Mouse (Mus musculus) kidney, adult 2 months (tissue): ENCODE data around the gene Cmas. TPM values are rescaled to one million over a fixed set of nuclear protein-coding genes. Genes with fewer than 3 reads are reported as not detected.

ENCODE experiments used
- DNase-seq: peaks from one replicate; pipeline ENCODE4 v3.0.0; 2021
- H3K27ac ChIP-seq: fragments of 200-500 bp; 2 replicates; pipeline ENCODE4 v1.5.1; 2012; ENCODE audit warnings: low read depth, low read length, control low read depth, inconsistent platforms; ENCODE audit not compliant: insufficient read depth
- H3K27me3 ChIP-seq: fragments of 200-500 bp; replicated peaks from 2 replicates; pipeline ENCODE4 v1.6.1; 2012; ENCODE audit warnings: mild to moderate bottlenecking, moderate library complexity, low read length, inconsistent platforms; ENCODE audit not compliant: control insufficient read depth, insufficient read depth
- H3K36me3 ChIP-seq: fragments of 200-500 bp; 2 replicates; pipeline ENCODE4 v1.6.1; 2012; ENCODE audit warnings: mild to moderate bottlenecking, moderate library complexity, low read length, inconsistent platforms; ENCODE audit not compliant: control insufficient read depth, insufficient read depth
- H3K4me1 ChIP-seq: fragments of 200-500 bp; 2 replicates; pipeline ENCODE4 v1.6.1; 2011; ENCODE audit warnings: low read length; ENCODE audit not compliant: control insufficient read depth, insufficient read depth
- H3K4me3 ChIP-seq: fragments of 200-500 bp; 2 replicates; pipeline ENCODE4 v1.5.1; 2011; ENCODE audit warnings: mild to moderate bottlenecking, low read depth, low read length, control low read depth; ENCODE audit not compliant: insufficient read depth
- CTCF ChIP-seq: fragments of 200-500 bp; conservative IDR thresholded peaks from 2 replicates; pipeline ENCODE4 v1.5.1; 2011; ENCODE audit warnings: low read depth, mild to moderate bottlenecking, control low read depth, low read length, moderate library complexity, mixed read lengths; ENCODE audit not compliant: insufficient read depth, insufficient read length
- POLR2A ChIP-seq: fragments of 200-500 bp; IDR thresholded peaks from one replicate; pipeline ENCODE4 v1.6.1; 2011; ENCODE audit warnings: low read depth, low read length, control low read depth
- WGBS: fragments of 180-500 bp; shearing (Covaris S2); methylation state at CpG from one replicate; pipeline ENCODE4 v1.1.7; 2018; 5-methylcytosine and 5-hydroxymethylcytosine counted together
- polyA plus RNA-seq: library from polyadenylated mRNA; depleted of rRNA; stranded (reverse); fragments of >200 nt; gene quantifications from 2 replicates; pipeline ENCODE4 v1.2.3, GENCODE M21; 2012

Cmas gene
- polyA plus RNA-seq, 1 experiment, result 16.5 TPM

- 38% methylated on average over 14 of the region's 14 CpGs for WGBS
- peaks cover 3% of the 10 kb centered on the region; the same call in 1 of the 2 replicates for H3K4me1 ChIP-seq
- no peaks in the 10 kb centered on the region for H3K36me3 ChIP-seq
- no peak overlapping the region for H3K4me3 ChIP-seq
- H3K27ac ChIP-seq, result no peak overlapping the region
- H3K27me3 ChIP-seq, result no peaks in the 10 kb centered on the region
- TF ChIP-seq POLR2A (no peak), CTCF (no peak)
- peak; percentile 24 for DNase-seq
Observed at GRCm38 (mm10) chr6:142752331-142753246, 3.9 kb upstream of the Cmas start.

GRCm38 (mm10) chr6:142757334-142757965 lies 964 bp downstream of the Cmas start:
- 36% methylated on average over 10 of the region's 10 CpGs for WGBS
- peaks cover 3% of the 10 kb centered on the region; the same call in 1 of the 2 replicates for H3K4me1 ChIP-seq
- peak overlapping the region; percentile 16; the same call in 1 of the 2 replicates for H3K27ac ChIP-seq
- H3K27me3 ChIP-seq, result no peaks in the 10 kb centered on the region
- no peaks in the 10 kb centered on the region for H3K36me3 ChIP-seq
- no peak for TF ChIP-seq CTCF
- TF ChIP-seq POLR2A, result no peak
- H3K4me3 ChIP-seq, result peak overlapping the region; percentile 92
- peak; percentile 23 for DNase-seq

- H3K4me3 ChIP-seq, result no peak overlapping the region
- H3K4me1 ChIP-seq, result peaks cover 3% of the 10 kb centered on the region; the same call in 1 of the 2 replicates
- no peak overlapping the region for H3K27ac ChIP-seq
- no peaks in the 10 kb centered on the region for H3K36me3 ChIP-seq
- 86% methylated on average over 6 of the region's 6 CpGs for WGBS
- DNase-seq, result no peak
- TF ChIP-seq CTCF (no peak), POLR2A (no peak)
- H3K27me3 ChIP-seq, result no peaks in the 10 kb centered on the region
Observed at GRCm38 (mm10) chr6:142757976-142758375, 1.5 kb downstream of the Cmas start.

- no peak for DNase-seq
- H3K4me3 ChIP-seq, result no peak overlapping the region
- peaks cover 3% of the 10 kb centered on the region; the same call in 1 of the 2 replicates for H3K4me1 ChIP-seq
- TF ChIP-seq CTCF, result no peak
- no peak for TF ChIP-seq POLR2A
- H3K27ac ChIP-seq, result no peak overlapping the region
- H3K36me3 ChIP-seq, result no peaks in the 10 kb centered on the region
- WGBS, result 91% methylated on average over 6 of the region's 6 CpGs
- no peaks in the 10 kb centered on the region for H3K27me3 ChIP-seq
Observed at GRCm38 (mm10) chr6:142758562-142758961, 2.1 kb downstream of the Cmas start.

- WGBS, result 79% methylated on average over 2 of the region's 2 CpGs
- no peaks in the 10 kb centered on the region for H3K27me3 ChIP-seq
- H3K4me3 ChIP-seq, result no peak overlapping the region
- peaks cover 3% of the 10 kb centered on the region; the same call in 1 of the 2 replicates for H3K4me1 ChIP-seq
- no peak for TF ChIP-seq CTCF
- TF ChIP-seq POLR2A, result no peak
- H3K36me3 ChIP-seq, result no peaks in the 10 kb centered on the region
- no peak for DNase-seq
- H3K27ac ChIP-seq, result no peak overlapping the region
Observed at GRCm38 (mm10) chr6:142759633-142760032, 3.1 kb downstream of the Cmas start.

- DNase-seq, result no peak
- Histone ChIP-seq H3K36me3 (0 out of 2 replicates have a peak, but pooled peaks cover 1% of the 10 kb centered on the region), H3K4me1 (no peaks in the 10 kb centered on the region), H3K27me3 (no peaks in the 10 kb centered on the region), H3K4me3 (no peak overlapping the region), H3K27ac (no peak overlapping the region)
- TF ChIP-seq CTCF (no peak), POLR2A (no peak)
- WGBS, result 87% methylated on average over 2 of the region's 2 CpGs
Observed at GRCm38 (mm10) chr6:142764933-142765332, 8.4 kb downstream of the Cmas start.

GRCm38 (mm10) chr6:142767305-142767704 lies 10.8 kb downstream of the Cmas start:
- WGBS, result 73% methylated on average over 9 of the region's 9 CpGs
- no peaks in the 10 kb centered on the region for H3K4me1 ChIP-seq

More at GRCm38 (mm10) chr6:142767305-142767704, 10.8 kb downstream of the Cmas start:
- DNase-seq, result no peak
- H3K27me3 ChIP-seq, result no peaks in the 10 kb centered on the region
- H3K27ac ChIP-seq, result no peak overlapping the region
- no peak overlapping the region for H3K4me3 ChIP-seq
- H3K36me3 ChIP-seq, result 0 out of 2 replicates have a peak, but pooled peaks cover 1% of the 10 kb centered on the region
- TF ChIP-seq CTCF (no peak), POLR2A (no peak)
